Mouse (Mus musculus) heart, embryonic 13.5 days (tissue): ENCODE data around the gene Esm1. TPM values are rescaled to one million over a fixed set of nuclear protein-coding genes. Genes with fewer than 3 reads are reported as not detected.
A peak's percentile ranks its signal among the peaks of the same experiment; 100 is the strongest.
"Not testable (repeated sequence)": the region's sequence is repeated elsewhere in the genome, so short reads cannot be mapped to it uniquely, and the experiment has no call there.

ENCODE experiments used
- ATAC-seq: fragments of 200-750 bp; cut with Nextera tagmentation; 2 replicates; pipeline ENCODE4 v1.8.0; 2017; ENCODE audit warnings: moderate TSS enrichment; ENCODE audit not compliant: insufficient number of reproducible peaks, low FRiP score, low TSS enrichment; ENCODE audit errors: extremely low read depth
- H3K27ac ChIP-seq: fragments of 300-500 bp; sonication (generic); replicated peaks from 2 replicates; pipeline ENCODE4 v1.5.1; 2015; ENCODE audit warnings: moderate library complexity, mild to moderate bottlenecking, inconsistent platforms
- H3K27me3 ChIP-seq: fragments of 300-500 bp; sonication (generic); replicated peaks from 2 replicates; pipeline ENCODE4 v1.6.1; 2015; ENCODE audit warnings: mild to moderate bottlenecking, inconsistent platforms
- H3K36me3 ChIP-seq: fragments of 300-500 bp; sonication (generic); 2 replicates; pipeline ENCODE4 v1.6.1; 2015; ENCODE audit warnings: mild to moderate bottlenecking, inconsistent platforms
- H3K4me1 ChIP-seq: fragments of 300-500 bp; sonication (generic); 2 replicates; pipeline ENCODE4 v1.6.1; 2015; ENCODE audit warnings: inconsistent platforms
- H3K4me2 ChIP-seq: fragments of 300-500 bp; sonication (generic); 2 replicates; pipeline ENCODE4 v1.6.1; 2015; ENCODE audit warnings: inconsistent platforms, mild to moderate bottlenecking, moderate library complexity
- H3K4me3 ChIP-seq: fragments of 300-500 bp; sonication (generic); 2 replicates; pipeline ENCODE4 v1.5.1; 2015; ENCODE audit warnings: moderate library complexity, mild to moderate bottlenecking, inconsistent platforms
- H3K9ac ChIP-seq: fragments of 300-500 bp; sonication (generic); 2 replicates; pipeline ENCODE4 v1.6.1; 2015; ENCODE audit warnings: inconsistent platforms, mild to moderate bottlenecking, moderate library complexity
- H3K9me3 ChIP-seq: fragments of 300-500 bp; sonication (generic); 2 replicates; pipeline ENCODE4 v1.6.1; 2016; ENCODE audit warnings: inconsistent platforms
- WGBS: fragments of 180-500 bp; shearing (Covaris S2); methylation state at CpG from one replicate; pipeline ENCODE4 v1.1.7; 2015; ENCODE audit warnings: mixed read lengths; 5-methylcytosine and 5-hydroxymethylcytosine counted together
- polyA plus RNA-seq: library from polyadenylated mRNA; unstranded; fragments of >200 nt; fragmentation: Nextera tagmentation; extraction: Ambion mirVana; gene quantifications from 2 replicates; pipeline ENCODE4 v1.2.1, GENCODE M21; 2015

The Esm1 gene
- polyA plus RNA-seq, 1 experiment from 2014 or later = 1.4 TPM

GRCm38 (mm10) chr13:113242129-113242528 is 32.7 kb downstream of the Esm1 start:
- no peak overlapping the region for H3K9ac ChIP-seq
- no peaks in the 10 kb centered on the region for H3K9me3 ChIP-seq
- no peak overlapping the region for H3K4me2 ChIP-seq
- H3K36me3 ChIP-seq = no peaks in the 10 kb centered on the region
- no peaks in the 10 kb centered on the region for H3K27me3 ChIP-seq
- H3K27ac ChIP-seq = no peak overlapping the region
- no peak for ATAC-seq
- H3K4me3 ChIP-seq = no peak overlapping the region
- H3K4me1 ChIP-seq = peaks cover 6% of the 10 kb centered on the region
- WGBS = 43% methylated on average over 6 of the region's 6 CpGs

DNA sequence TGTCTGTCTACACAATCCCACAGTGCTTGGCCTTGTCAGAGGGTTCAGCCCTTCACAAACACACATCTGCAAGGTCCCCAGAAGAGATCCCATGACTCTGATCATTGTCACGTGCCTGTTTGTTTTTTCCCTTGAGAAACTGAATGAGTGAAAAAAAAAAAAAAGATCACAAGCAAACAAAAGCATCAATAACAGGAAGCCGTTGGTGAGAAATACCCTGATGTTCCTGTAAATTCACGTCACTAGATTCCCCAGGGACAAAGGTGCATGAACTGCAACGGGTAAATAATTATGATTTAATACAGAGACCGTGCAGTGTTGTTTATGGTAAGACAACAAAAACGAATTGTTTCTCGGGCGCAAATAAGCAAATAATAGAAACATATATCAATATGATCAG is 35.6 kb downstream of the Esm1 start:
- no peaks in the 10 kb centered on the region for H3K9me3 ChIP-seq
- WGBS = 76% methylated on average over 8 of the region's 8 CpGs
- no peaks in the 10 kb centered on the region for H3K36me3 ChIP-seq
- H3K27ac ChIP-seq = no peak overlapping the region
- no peak overlapping the region for H3K4me2 ChIP-seq
- no peak overlapping the region for H3K4me3 ChIP-seq
- peaks cover 6% of the 10 kb centered on the region for H3K4me1 ChIP-seq
- H3K9ac ChIP-seq = no peak overlapping the region
- no peaks in the 10 kb centered on the region for H3K27me3 ChIP-seq
- ATAC-seq = no peak

GRCm38 (mm10) chr13:113252580-113252979 is 43.1 kb downstream of the Esm1 start:
- H3K4me1 ChIP-seq, H3K27ac ChIP-seq, H3K9me3 ChIP-seq, H3K9ac ChIP-seq, H3K36me3 ChIP-seq, H3K27me3 ChIP-seq, H3K4me2 ChIP-seq, ATAC-seq, H3K4me3 ChIP-seq: not testable (repeated sequence)
- 78% methylated on average over 7 of the region's 7 CpGs for WGBS

GRCm38 (mm10) chr13:113256766-113257165 is 47.3 kb downstream of the Esm1 start:
- WGBS = 54% methylated on average over 2 of the region's 2 CpGs
- no peak for ATAC-seq

GRCm38 (mm10) chr13:113257190-113257589 is 47.7 kb downstream of the Esm1 start:
- no peak for ATAC-seq
- 40% methylated on average over 5 of the region's 5 CpGs for WGBS

More at GRCm38 (mm10) chr13:113256766-113257165, 47.3 kb downstream of the Esm1 start:
- H3K4me2 ChIP-seq = no peak overlapping the region
- no peak overlapping the region for H3K27ac ChIP-seq
- no peaks in the 10 kb centered on the region for H3K9me3 ChIP-seq
- H3K4me3 ChIP-seq = no peak overlapping the region
- H3K9ac ChIP-seq = no peak overlapping the region
- no peaks in the 10 kb centered on the region for H3K36me3 ChIP-seq
- H3K27me3 ChIP-seq = no peaks in the 10 kb centered on the region
- no peaks in the 10 kb centered on the region for H3K4me1 ChIP-seq

GRCm38 (mm10) chr13:113259237-113259636 is 49.8 kb downstream of the Esm1 start:
- ATAC-seq = no peak
- 81% methylated on average over 5 of the region's 5 CpGs for WGBS
- Histone ChIP-seq H3K9ac (no peak overlapping the region), H3K27ac (no peak overlapping the region), H3K36me3 (no peaks in the 10 kb centered on the region), H3K4me3 (no peak overlapping the region), H3K4me1 (0 out of 2 replicates have a peak, but pooled peaks cover 6% of the 10 kb centered on the region), H3K9me3 (no peaks in the 10 kb centered on the region), H3K4me2 (no peak overlapping the region), H3K27me3 (no peaks in the 10 kb centered on the region)

More at GRCm38 (mm10) chr13:113257190-113257589, 47.7 kb downstream of the Esm1 start:
- no peak overlapping the region for H3K27ac ChIP-seq
- no peak overlapping the region for H3K4me3 ChIP-seq
- no peak overlapping the region for H3K9ac ChIP-seq
- H3K36me3 ChIP-seq = no peaks in the 10 kb centered on the region
- H3K4me2 ChIP-seq = no peak overlapping the region
- H3K9me3 ChIP-seq = no peaks in the 10 kb centered on the region
- H3K4me1 ChIP-seq = no peaks in the 10 kb centered on the region
- H3K27me3 ChIP-seq = no peaks in the 10 kb centered on the region

DNA sequence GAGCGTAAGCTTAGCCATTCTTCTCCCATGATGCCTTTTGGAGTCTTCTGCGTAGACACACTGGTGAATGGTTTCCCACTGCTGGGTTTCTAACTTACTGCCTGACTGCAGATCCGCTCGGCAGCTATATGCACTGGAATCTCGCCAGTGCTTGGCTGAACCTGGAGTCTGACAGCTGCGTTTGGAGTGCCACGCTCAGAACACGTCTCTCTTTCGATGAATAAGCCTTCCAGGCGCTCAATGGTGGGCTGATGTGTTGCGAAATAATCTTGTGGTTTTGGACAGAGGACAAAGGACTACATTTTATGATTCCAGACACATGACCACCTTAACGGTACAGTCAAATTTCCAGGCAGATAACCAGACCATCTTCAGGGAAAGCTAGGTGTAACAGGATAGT is 53.4 kb downstream of the Esm1 start:
- ATAC-seq = no peak
- Histone ChIP-seq H3K4me1 (peaks cover 9% of the 10 kb centered on the region; the same call in 1 of the 2 replicates), H3K9me3 (no peaks in the 10 kb centered on the region), H3K36me3 (no peaks in the 10 kb centered on the region), H3K4me2 (peak overlapping the region; percentile 36), H3K27me3 (no peaks in the 10 kb centered on the region), H3K27ac (no peak overlapping the region), H3K4me3 (no peak overlapping the region), H3K9ac (no peak overlapping the region)
- WGBS = 55% methylated on average over 12 of the region's 12 CpGs

- no peak for ATAC-seq
Measured at GRCm38 (mm10) chr13:113265257-113265656, 55.8 kb downstream of the Esm1 start.

DNA sequence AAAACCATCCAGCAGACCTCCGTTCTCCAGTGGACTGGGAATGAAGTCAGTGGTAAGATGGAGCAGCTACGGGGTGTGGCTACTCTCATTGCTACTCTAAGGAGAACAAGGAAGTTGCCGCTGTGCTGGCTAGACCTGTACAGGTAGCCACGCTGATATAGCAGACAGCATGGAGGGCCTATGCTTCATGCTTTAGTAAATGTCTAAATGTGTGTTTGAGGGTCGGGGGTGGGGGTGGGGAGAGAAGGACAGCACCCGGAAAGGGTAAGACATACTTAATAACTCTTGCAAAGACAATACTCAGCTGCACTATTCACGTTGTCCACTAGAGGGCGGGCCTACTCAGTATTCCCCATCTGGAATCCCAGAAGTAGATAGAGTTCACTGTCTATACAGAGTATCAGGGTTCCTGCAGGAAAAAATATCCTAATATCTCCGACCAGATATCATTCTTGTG is 57.1 kb downstream of the Esm1 start:
- no peak for ATAC-seq
- Histone ChIP-seq H3K36me3 (no peaks in the 10 kb centered on the region), H3K9ac (no peak overlapping the region), H3K4me3 (peak overlapping the region; percentile 18; the same call in 1 of the 2 replicates), H3K9me3 (no peaks in the 10 kb centered on the region), H3K27me3 (no peaks in the 10 kb centered on the region), H3K27ac (no peak overlapping the region), H3K4me1 (peaks cover 16% of the 10 kb centered on the region), H3K4me2 (peak overlapping the region; percentile 49)
- 28% methylated on average over 9 of the region's 9 CpGs for WGBS

More at GRCm38 (mm10) chr13:113265257-113265656, 55.8 kb downstream of the Esm1 start:
- Histone ChIP-seq H3K4me1 (peaks cover 9% of the 10 kb centered on the region; the same call in 1 of the 2 replicates), H3K27ac (no peak overlapping the region), H3K27me3 (no peaks in the 10 kb centered on the region), H3K9me3 (no peaks in the 10 kb centered on the region), H3K4me3 (no peak overlapping the region), H3K4me2 (no peak overlapping the region), H3K9ac (no peak overlapping the region), H3K36me3 (no peaks in the 10 kb centered on the region)
- WGBS = 21% methylated on average over 13 of the region's 13 CpGs

GRCm38 (mm10) chr13:113267204-113267603 is 57.7 kb downstream of the Esm1 start:
- no peak for ATAC-seq
- Histone ChIP-seq H3K4me3 (no peak overlapping the region), H3K27ac (no peak overlapping the region), H3K4me2 (no peak overlapping the region), H3K36me3 (no peaks in the 10 kb centered on the region), H3K4me1 (peaks cover 16% of the 10 kb centered on the region), H3K9ac (no peak overlapping the region), H3K9me3 (no peaks in the 10 kb centered on the region), H3K27me3 (no peaks in the 10 kb centered on the region)
- WGBS = 78% methylated on average over 3 of the region's 3 CpGs
